ENCODE assay signal across 8 mouse cellular contexts in the genomic region with DNA sequence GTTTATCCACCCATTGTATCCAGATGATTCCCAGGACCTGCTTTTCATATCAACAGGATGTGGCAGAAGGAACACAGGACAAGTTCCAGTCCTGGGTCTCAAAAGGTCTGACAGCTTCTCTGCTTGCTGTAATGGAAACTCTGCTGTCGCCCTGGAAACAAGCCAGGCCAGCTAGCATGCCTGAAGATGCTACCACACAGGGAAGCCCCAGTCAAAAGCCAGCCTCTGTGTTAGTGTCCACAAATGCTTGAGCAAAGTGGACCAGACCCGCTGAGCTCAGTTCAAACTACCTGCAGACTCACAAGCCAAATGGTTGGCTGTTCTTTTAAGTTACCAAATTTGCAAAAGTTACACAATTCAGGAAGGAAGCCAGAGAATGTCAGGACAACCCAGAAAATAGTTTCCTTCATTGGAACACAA.
DNase-seq lines count a peak whose midpoint lies in the region; ATAC-seq and TF ChIP-seq lines count a peak whose summit lies in the region.

No protein-coding gene starts in this region.

- TF ChIP-seq CTCF in cerebellum, adult 2 months (IDR thresholded peaks at IDR 0.05; ENCODE audit: borderline replicate concordance, insufficient read depth, low read depth, low read length) = no peak

- WGBS in cerebellum, adult 2 months = 7% methylated on average over 2 of the region's 2 CpGs
- 14% methylated on average over 2 of the region's 2 CpGs for WGBS in heart, embryonic 13.5 days
- 28% methylated on average over 2 of the region's 2 CpGs for WGBS in neural tube, embryonic 14.5 days

- no peaks in the 10 kb centered on the region for H3K36me3 ChIP-seq in heart, embryonic 13.5 days
- no peaks in the 10 kb centered on the region for H3K36me3 ChIP-seq in neural tube, embryonic 14.5 days (ENCODE audit: control insufficient read depth, insufficient read depth, low read length)

- no peak overlapping the region for H3K4me3 ChIP-seq in cerebellum, adult 2 months (replicated peaks; ENCODE audit: insufficient read depth, low read depth, low read length)
- H3K4me3 ChIP-seq in heart, embryonic 13.5 days = no peak overlapping the region
- no peak overlapping the region for H3K4me3 ChIP-seq in neural tube, embryonic 14.5 days (ENCODE audit: low read depth, low read length)

- TF ChIP-seq POLR2A in cerebellum, adult 2 months (IDR thresholded peaks at IDR 0.05; ENCODE audit: borderline replicate concordance, insufficient read depth, low read length) = no peak

- peak; percentile 59; the same call in 1 of the 2 replicates for ATAC-seq in heart, embryonic 13.5 days (ENCODE audit: extremely low read depth, insufficient number of reproducible peaks, low FRiP score, low TSS enrichment)
- peak; percentile 5; the same call in 1 of the 2 replicates for ATAC-seq in neural tube, embryonic 14.5 days (ENCODE audit: low read depth)
- no peak for ATAC-seq in cerebellum, adult (ENCODE audit: insufficient number of reproducible peaks, low FRiP score, low TSS enrichment)

- no peaks in the 10 kb centered on the region for H3K27me3 ChIP-seq in cerebellum, adult 2 months (ENCODE audit: control insufficient read depth, insufficient read depth, low read length)
- H3K27me3 ChIP-seq in heart, embryonic 13.5 days (replicated peaks) = no peaks in the 10 kb centered on the region
- H3K27me3 ChIP-seq in neural tube, embryonic 14.5 days (ENCODE audit: control insufficient read depth, insufficient read depth, low read length) = no peaks in the 10 kb centered on the region

- 0 out of 2 replicates have a peak, but pooled peaks cover 3% of the 10 kb centered on the region for H3K9me3 ChIP-seq in heart, embryonic 13.5 days
- H3K9me3 ChIP-seq in neural tube, embryonic 14.5 days (ENCODE audit: control insufficient read depth, low read length) = no peaks in the 10 kb centered on the region

- peak; percentile 68 to 76 for DNase-seq in cerebellum, postnatal 10 days
- no peak for DNase-seq in cerebellum, adult 2 months
- peak; percentile 69 for DNase-seq in embryo, embryonic 10.5 days (ENCODE audit: low spot score)
- DNase-seq in kidney, postnatal 14 days = peak; percentile 76
- no peak for DNase-seq in urinary bladder, adult 18-20 months (ENCODE audit: low spot score in 2 of 2)

- H3K4me2 ChIP-seq in heart, embryonic 13.5 days = peak overlapping the region; percentile 20; the same call in 1 of the 2 replicates
- no peak overlapping the region for H3K4me2 ChIP-seq in neural tube, embryonic 14.5 days (ENCODE audit: low read depth, low read length)

- no peak overlapping the region for H3K27ac ChIP-seq in cerebellum, adult 2 months (ENCODE audit: insufficient read depth, low read length)
- H3K27ac ChIP-seq in heart, embryonic 13.5 days (replicated peaks) = peak overlapping the region; percentile 78
- H3K27ac ChIP-seq in neural tube, embryonic 14.5 days (ENCODE audit: low read depth, low read length) = no peak overlapping the region

- no peaks in the 10 kb centered on the region for H3K4me1 ChIP-seq in cerebellum, adult 2 months (ENCODE audit: control insufficient read depth, insufficient read depth, low read length)
- peaks cover 37% of the 10 kb centered on the region for H3K4me1 ChIP-seq in heart, embryonic 13.5 days
- 0 out of 2 replicates have a peak, but pooled peaks cover 3% of the 10 kb centered on the region for H3K4me1 ChIP-seq in neural tube, embryonic 14.5 days (ENCODE audit: control insufficient read depth, insufficient read depth, low read length)

- no peak overlapping the region for H3K9ac ChIP-seq in heart, embryonic 13.5 days
- H3K9ac ChIP-seq in neural tube, embryonic 14.5 days (replicated peaks; ENCODE audit: low read depth, low read length) = no peak overlapping the region

Comparison
In these comparisons a context has a peak if more than half of its experiments do, and no peak if none do; other contexts are left out.
1. DNase-seq: peak in cerebellum, postnatal 10 days (2 of 2), embryo, embryonic 10.5 days (single experiment) and kidney, postnatal 14 days (single experiment); none in cerebellum, adult 2 months (0 of 2) and urinary bladder, adult 18-20 months (0 of 2).